In genomic region chr7:6727351-6728121, GRCm38 (mm10) we compare ENCODE assay signal across 8 mouse cellular contexts. TPM values are rescaled to one million over a fixed set of nuclear protein-coding genes. Genes with fewer than 3 reads are reported as not detected.
A peak's percentile ranks its signal among the peaks of the same experiment; 100 is the strongest.
DNase-seq lines count a peak whose midpoint lies in the region; ATAC-seq and TF ChIP-seq lines count a peak whose summit lies in the region.

No protein-coding gene starts in this region.

- H3K9me3 ChIP-seq in ES-E14 (ENCODE audit: control insufficient read depth, insufficient read depth, low read depth, low read length): no peaks in the 10 kb centered on the region; the same call in 1 of the 2 replicates
- peaks cover 42% of the 10 kb centered on the region for H3K9me3 ChIP-seq in forebrain, embryonic 12.5 days
- peaks cover 28% of the 10 kb centered on the region for H3K9me3 ChIP-seq in heart, embryonic 14.5 days (ENCODE audit: control insufficient read depth, low read length)
- peaks cover 34% of the 10 kb centered on the region for H3K9me3 ChIP-seq in liver, embryonic 11.5 days (ENCODE audit: control insufficient read depth, low read length)
- peaks cover 7% of the 10 kb centered on the region for H3K9me3 ChIP-seq in neural tube, embryonic 14.5 days (ENCODE audit: control insufficient read depth, low read length)

- peak overlapping the region; percentile 44 for H3K4me2 ChIP-seq in forebrain, embryonic 12.5 days
- H3K4me2 ChIP-seq in heart, embryonic 14.5 days (ENCODE audit: low read length): peak overlapping the region; percentile 61
- H3K4me2 ChIP-seq in liver, embryonic 11.5 days: peak overlapping the region; percentile 60
- peak overlapping the region; percentile 21 for H3K4me2 ChIP-seq in neural tube, embryonic 14.5 days (ENCODE audit: low read depth, low read length)

- DNase-seq in ES-E14 (ENCODE audit: low read depth, low spot score): peak; percentile 84
- peak; percentile 53 for DNase-seq in c-Kit-positive CD71-negative TER-119-negative erythroid progenitor cells, embryonic 14.5 days (ENCODE audit: low read depth)
- DNase-seq in kidney, postnatal 14 days: peak; percentile 91
- peak; percentile 43 for DNase-seq in liver, embryonic 11.5 days (ENCODE audit: low spot score)
- DNase-seq in urinary bladder, postnatal 4 days (ENCODE audit: low spot score in 2 of 2): peak; percentile 71 to 74

- H3K27me3 ChIP-seq in forebrain, embryonic 12.5 days: no peaks in the 10 kb centered on the region
- H3K27me3 ChIP-seq in heart, embryonic 14.5 days (ENCODE audit: control insufficient read depth, insufficient read depth, low read length): no peaks in the 10 kb centered on the region
- H3K27me3 ChIP-seq in liver, embryonic 11.5 days (replicated peaks; ENCODE audit: control insufficient read depth, insufficient read depth, low read length): no peaks in the 10 kb centered on the region
- no peaks in the 10 kb centered on the region for H3K27me3 ChIP-seq in neural tube, embryonic 14.5 days (ENCODE audit: control insufficient read depth, insufficient read depth, low read length)

- WGBS in forebrain, embryonic 12.5 days: 46% methylated on average over 19 of the region's 19 CpGs
- 58% methylated on average over 19 of the region's 19 CpGs for WGBS in heart, embryonic 14.5 days
- 55% methylated on average over 19 of the region's 19 CpGs for WGBS in liver, embryonic 11.5 days
- WGBS in neural tube, embryonic 14.5 days: 46% methylated on average over 19 of the region's 19 CpGs

- H3K4me1 ChIP-seq in ES-E14 (ENCODE audit: control insufficient read depth in 2 of 2, insufficient read depth in 2 of 2, low read length in 2 of 2, poor library complexity in 1 of 2): no peaks in the 10 kb centered on the region
- H3K4me1 ChIP-seq in forebrain, embryonic 12.5 days: no peaks in the 10 kb centered on the region
- no peaks in the 10 kb centered on the region for H3K4me1 ChIP-seq in heart, embryonic 14.5 days (ENCODE audit: control insufficient read depth in 2 of 2, insufficient read depth in 2 of 2, low read length in 2 of 2)
- no peaks in the 10 kb centered on the region for H3K4me1 ChIP-seq in liver, embryonic 11.5 days (replicated peaks; ENCODE audit: control insufficient read depth, insufficient read depth, low read length)
- no peaks in the 10 kb centered on the region for H3K4me1 ChIP-seq in neural tube, embryonic 14.5 days (ENCODE audit: control insufficient read depth, insufficient read depth, low read length)

- H3K9ac ChIP-seq in ES-E14 (ENCODE audit: insufficient read depth, low read depth, low read length, poor library complexity, severe bottlenecking): peak overlapping the region; percentile 57
- H3K9ac ChIP-seq in forebrain, embryonic 12.5 days: no peak overlapping the region
- H3K9ac ChIP-seq in heart, embryonic 14.5 days (ENCODE audit: low read length): 0 out of 2 replicates have a peak overlapping the region, but pooled peaks have one; percentile 35
- H3K9ac ChIP-seq in liver, embryonic 11.5 days (ENCODE audit: low read depth, low read length): no peak overlapping the region
- H3K9ac ChIP-seq in neural tube, embryonic 14.5 days (replicated peaks; ENCODE audit: low read depth, low read length): no peak overlapping the region

- peak overlapping the region; percentile 63 to 79 for H3K4me3 ChIP-seq in ES-E14 (ENCODE audit: insufficient read depth in 1 of 2, low read depth in 1 of 2, low read length in 2 of 2, poor library complexity in 1 of 2, severe bottlenecking in 1 of 2)
- peak overlapping the region; percentile 58 for H3K4me3 ChIP-seq in forebrain, embryonic 12.5 days (replicated peaks)
- H3K4me3 ChIP-seq in heart, embryonic 14.5 days (ENCODE audit: control insufficient read depth in 1 of 2, insufficient read depth in 1 of 2, low read depth in 1 of 2, low read length in 2 of 2): peak overlapping the region; percentile 55 to 63
- H3K4me3 ChIP-seq in liver, embryonic 11.5 days (ENCODE audit: low read depth, low read length): peak overlapping the region; percentile 68
- H3K4me3 ChIP-seq in neural tube, embryonic 14.5 days (ENCODE audit: low read depth, low read length): peak overlapping the region; percentile 55

- H3K36me3 ChIP-seq in ES-E14 (ENCODE audit: control insufficient read depth, insufficient read depth, low read length, poor library complexity, severe bottlenecking): no peaks in the 10 kb centered on the region
- peaks cover 10% of the 10 kb centered on the region; the same call in 1 of the 2 replicates for H3K36me3 ChIP-seq in forebrain, embryonic 12.5 days (replicated peaks)
- H3K36me3 ChIP-seq in heart, embryonic 14.5 days (ENCODE audit: control insufficient read depth, insufficient read depth, low read length): peaks cover 39% of the 10 kb centered on the region
- peaks cover 2% of the 10 kb centered on the region; the same call in 1 of the 2 replicates for H3K36me3 ChIP-seq in liver, embryonic 11.5 days (ENCODE audit: control insufficient read depth, insufficient read depth, low read length)
- peaks cover 9% of the 10 kb centered on the region; the same call in 1 of the 2 replicates for H3K36me3 ChIP-seq in neural tube, embryonic 14.5 days (ENCODE audit: control insufficient read depth, insufficient read depth, low read length)

- H3K27ac ChIP-seq in ES-E14 (ENCODE audit: insufficient read depth, low read depth, low read length, poor library complexity, severe bottlenecking): peak overlapping the region; percentile 91
- peak overlapping the region; percentile 87 for H3K27ac ChIP-seq in forebrain, embryonic 12.5 days
- peak overlapping the region; percentile 91 to 96 for H3K27ac ChIP-seq in heart, embryonic 14.5 days (replicated peaks in 1 of 2; ENCODE audit: control insufficient read depth in 1 of 2, insufficient read depth in 1 of 2, low read depth in 2 of 2, low read length in 2 of 2)
- H3K27ac ChIP-seq in liver, embryonic 11.5 days (ENCODE audit: low read depth, low read length): peak overlapping the region; percentile 74; the same call in 1 of the 2 replicates
- H3K27ac ChIP-seq in neural tube, embryonic 14.5 days (ENCODE audit: low read depth, low read length): peak overlapping the region; percentile 86

- peak; percentile 51 for ATAC-seq in forebrain, embryonic 12.5 days (ENCODE audit: low FRiP score)
- peak; percentile 31 for ATAC-seq in heart, embryonic 14.5 days (ENCODE audit: insufficient number of reproducible peaks, insufficient read depth, low FRiP score, low read depth)
- peak; percentile 45 for ATAC-seq in liver, embryonic 11.5 days (replicated peaks; ENCODE audit: low FRiP score)
- peak; percentile 70 for ATAC-seq in neural tube, embryonic 14.5 days (ENCODE audit: low read depth)

- in situ Hi-C loops in ES-E14 (cut with MboI; ENCODE audit: low sequenced_read_pairs in 2 of 2, unreplicated experiment in 2 of 2): loop anchor here (10.0 to 25.0 kb wide), 2 partner anchors 140 to 143 kb away; no protein-coding TSS in a partner anchor

TF ChIP-seq in ES-E14, 5 proteins besides CTCF, POLR2A, EP300 and RAD21:
- TF ChIP-seq HCFC1 (IDR thresholded peaks at IDR 0.05; ENCODE audit: borderline replicate concordance, insufficient read depth, low read length) (peak; percentile 46; the same call in 1 of the 2 replicates), ZNF384 (IDR thresholded peaks at IDR 0.05; ENCODE audit: low read depth, low read length) (0 out of 2 replicates have a peak, but pooled peaks have one; percentile 48), CHD2 (IDR thresholded peaks at IDR 0.05; ENCODE audit: low read depth, low read length) (no peak), MAFK (IDR thresholded peaks at IDR 0.05; ENCODE audit: insufficient read depth, low read depth, low read length) (0 out of 2 replicates have a peak, but pooled peaks have one; percentile 4), ZC3H11A (IDR thresholded peaks at IDR 0.05; ENCODE audit: borderline replicate concordance, low read depth, low read length) (peak; percentile 58; the same call in 1 of the 2 replicates)

RNA-seq across cellular contexts. Expression of gene Peg3, which starts 2.7 kb away (rescaled TPM):
- 27.4 and 80.4 TPM in 2 replicates for total RNA-seq in ES-E14 (2012; rRNA removed)
- 119 and 132 TPM in 2 replicates for polyA plus RNA-seq in forebrain, embryonic 12.5 days (2016; fragmentation: Nextera tagmentation; extraction: Ambion mirVana)
- polyA plus RNA-seq in heart, embryonic 14.5 days (2014; fragmentation: Nextera tagmentation; extraction: Ambion mirVana): 119 and 120 TPM in 2 replicates
- polyA plus RNA-seq in liver, embryonic 11.5 days (2014; fragmentation: Nextera tagmentation; extraction: Ambion mirVana): 181 and 193 TPM in 2 replicates
- polyA plus RNA-seq in neural tube, embryonic 14.5 days (2014; fragmentation: Nextera tagmentation; extraction: Ambion mirVana): 124 and 134 TPM in 2 replicates

RNA-seq across cellular contexts. Expression of gene Usp29, which starts 2.8 kb away (rescaled TPM):
- 2.5 and 4.5 TPM in 2 replicates for total RNA-seq in ES-E14 (2012; rRNA removed)
- polyA plus RNA-seq in forebrain, embryonic 12.5 days (2016; fragmentation: Nextera tagmentation; extraction: Ambion mirVana): 19.5 and 21.0 TPM in 2 replicates
- polyA plus RNA-seq in heart, embryonic 14.5 days (2014; fragmentation: Nextera tagmentation; extraction: Ambion mirVana): 7.7 and 8.7 TPM in 2 replicates
- polyA plus RNA-seq in liver, embryonic 11.5 days (2014; fragmentation: Nextera tagmentation; extraction: Ambion mirVana): 9.9 and 10.4 TPM in 2 replicates
- 30.8 and 41.5 TPM in 2 replicates for polyA plus RNA-seq in neural tube, embryonic 14.5 days (2014; fragmentation: Nextera tagmentation; extraction: Ambion mirVana)

RNA-seq across cellular contexts. Expression of gene Zim1, which starts 31.3 kb away (rescaled TPM):
- total RNA-seq in ES-E14 (2012; rRNA removed): 0.95 and 1.7 TPM in 2 replicates
- polyA plus RNA-seq in forebrain, embryonic 12.5 days (2016; fragmentation: Nextera tagmentation; extraction: Ambion mirVana): 0.80 and 1.1 TPM in 2 replicates
- 13.9 and 19.0 TPM in 2 replicates for polyA plus RNA-seq in heart, embryonic 14.5 days (2014; fragmentation: Nextera tagmentation; extraction: Ambion mirVana)
- 6.8 and 8.3 TPM in 2 replicates for polyA plus RNA-seq in liver, embryonic 11.5 days (2014; fragmentation: Nextera tagmentation; extraction: Ambion mirVana)
- polyA plus RNA-seq in neural tube, embryonic 14.5 days (2014; fragmentation: Nextera tagmentation; extraction: Ambion mirVana): 4.6 and 7.6 TPM in 2 replicates

Comparison
In these comparisons a context has a peak if more than half of its experiments do, and no peak if none do; other contexts are left out.
1. Peak in every context shown above with its lines: DNase-seq, ATAC-seq, H3K4me3 ChIP-seq and H3K27ac ChIP-seq.
2. H3K9ac ChIP-seq: peak in ES-E14 (single experiment) and heart, embryonic 14.5 days (single experiment); none in forebrain, embryonic 12.5 days (single experiment), liver, embryonic 11.5 days (single experiment) and neural tube, embryonic 14.5 days (single experiment).